Mouse (Mus musculus): Measurements from ENCODE around the gene Tex33. TPM values are rescaled to one million over a fixed set of nuclear protein-coding genes. Genes with fewer than 3 reads are reported as not detected.

The Tex33 gene
- polyA plus RNA-seq, 1 experiment from 2014 or later, result not detected

GRCm38 (mm10) chr15:78372796-78373195, 22.9 kb downstream of the Tex33 start:
- H3K4me3 ChIP-seq (ENCODE audit: low read depth, low read length), result no peak overlapping the region
- H3K4me1 ChIP-seq (ENCODE audit: control insufficient read depth, insufficient read depth, low read length), result no peaks in the 10 kb centered on the region
- H3K9me3 ChIP-seq (ENCODE audit: control insufficient read depth, low read length), result no peaks in the 10 kb centered on the region
- H3K27ac ChIP-seq (ENCODE audit: low read depth, low read length), result no peak overlapping the region
- WGBS, result 81% methylated on average over 3 of the region's 3 CpGs
- H3K9ac ChIP-seq (replicated peaks; ENCODE audit: low read depth, low read length), result no peak overlapping the region
- no peaks in the 10 kb centered on the region for H3K36me3 ChIP-seq (ENCODE audit: control insufficient read depth, insufficient read depth, low read length)
- no peak overlapping the region for H3K4me2 ChIP-seq (ENCODE audit: low read depth, low read length)
- no peak for ATAC-seq (ENCODE audit: low read depth)
- H3K27me3 ChIP-seq (ENCODE audit: control insufficient read depth, insufficient read depth, low read length), result no peaks in the 10 kb centered on the region

- no peaks in the 10 kb centered on the region for H3K36me3 ChIP-seq (ENCODE audit: control insufficient read depth, insufficient read depth, low read length)
- H3K4me3 ChIP-seq (ENCODE audit: low read depth, low read length), result no peak overlapping the region
- H3K9me3 ChIP-seq (ENCODE audit: control insufficient read depth, low read length), result no peaks in the 10 kb centered on the region
- H3K27me3 ChIP-seq (ENCODE audit: control insufficient read depth, insufficient read depth, low read length), result no peaks in the 10 kb centered on the region
- no peak for ATAC-seq (ENCODE audit: low read depth)
- H3K4me1 ChIP-seq (ENCODE audit: control insufficient read depth, insufficient read depth, low read length), result no peaks in the 10 kb centered on the region
- H3K9ac ChIP-seq (replicated peaks; ENCODE audit: low read depth, low read length), result no peak overlapping the region
- H3K4me2 ChIP-seq (ENCODE audit: low read depth, low read length), result no peak overlapping the region
- no peak overlapping the region for H3K27ac ChIP-seq (ENCODE audit: low read depth, low read length)
- 63% methylated on average over 1 of the region's 1 CpGs for WGBS
Observed at GRCm38 (mm10) chr15:78369641-78370040, 26.1 kb downstream of the Tex33 start.

GRCm38 (mm10) chr15:78368926-78369346, 26.8 kb downstream of the Tex33 start:
- Histone ChIP-seq H3K9me3 (ENCODE audit: control insufficient read depth, low read length) (no peaks in the 10 kb centered on the region), H3K4me3 (ENCODE audit: low read depth, low read length) (no peak overlapping the region), H3K36me3 (ENCODE audit: control insufficient read depth, insufficient read depth, low read length) (no peaks in the 10 kb centered on the region), H3K9ac (replicated peaks; ENCODE audit: low read depth, low read length) (no peak overlapping the region), H3K27me3 (ENCODE audit: control insufficient read depth, insufficient read depth, low read length) (no peaks in the 10 kb centered on the region), H3K27ac (ENCODE audit: low read depth, low read length) (no peak overlapping the region), H3K4me2 (ENCODE audit: low read depth, low read length) (no peak overlapping the region), H3K4me1 (ENCODE audit: control insufficient read depth, insufficient read depth, low read length) (no peaks in the 10 kb centered on the region)
- WGBS, result 14% methylated on average over 8 of the region's 8 CpGs
- ATAC-seq (ENCODE audit: low read depth), result no peak

- Histone ChIP-seq H3K27ac (ENCODE audit: low read depth, low read length) (no peak overlapping the region), H3K36me3 (ENCODE audit: control insufficient read depth, insufficient read depth, low read length) (no peaks in the 10 kb centered on the region), H3K4me1 (ENCODE audit: control insufficient read depth, insufficient read depth, low read length) (no peaks in the 10 kb centered on the region), H3K4me2 (ENCODE audit: low read depth, low read length) (no peak overlapping the region), H3K9me3 (ENCODE audit: control insufficient read depth, low read length) (no peaks in the 10 kb centered on the region), H3K4me3 (ENCODE audit: low read depth, low read length) (no peak overlapping the region), H3K27me3 (ENCODE audit: control insufficient read depth, insufficient read depth, low read length) (no peaks in the 10 kb centered on the region), H3K9ac (replicated peaks; ENCODE audit: low read depth, low read length) (no peak overlapping the region)
- 72% methylated on average over 3 of the region's 3 CpGs for WGBS
- ATAC-seq (ENCODE audit: low read depth), result no peak
Observed at GRCm38 (mm10) chr15:78367811-78368210, 27.9 kb downstream of the Tex33 start.

- Histone ChIP-seq H3K4me3 (ENCODE audit: low read depth, low read length) (no peak overlapping the region), H3K27me3 (ENCODE audit: control insufficient read depth, insufficient read depth, low read length) (no peaks in the 10 kb centered on the region), H3K27ac (ENCODE audit: low read depth, low read length) (no peak overlapping the region), H3K4me2 (ENCODE audit: low read depth, low read length) (no peak overlapping the region), H3K9me3 (ENCODE audit: control insufficient read depth, low read length) (no peaks in the 10 kb centered on the region), H3K4me1 (ENCODE audit: control insufficient read depth, insufficient read depth, low read length) (no peaks in the 10 kb centered on the region), H3K36me3 (ENCODE audit: control insufficient read depth, insufficient read depth, low read length) (no peaks in the 10 kb centered on the region), H3K9ac (replicated peaks; ENCODE audit: low read depth, low read length) (no peak overlapping the region)
- no peak for ATAC-seq (ENCODE audit: low read depth)
- 75% methylated on average over 8 of the region's 8 CpGs for WGBS
Observed at GRCm38 (mm10) chr15:78366875-78367274, 28.8 kb downstream of the Tex33 start.

GRCm38 (mm10) chr15:78365916-78366315, 29.8 kb downstream of the Tex33 start:
- no peak for ATAC-seq (ENCODE audit: low read depth)
- WGBS, result 42% methylated on average over 2 of the region's 2 CpGs
- Histone ChIP-seq H3K4me3 (ENCODE audit: low read depth, low read length) (no peak overlapping the region), H3K9me3 (ENCODE audit: control insufficient read depth, low read length) (no peaks in the 10 kb centered on the region), H3K4me1 (ENCODE audit: control insufficient read depth, insufficient read depth, low read length) (no peaks in the 10 kb centered on the region), H3K27me3 (ENCODE audit: control insufficient read depth, insufficient read depth, low read length) (no peaks in the 10 kb centered on the region), H3K27ac (ENCODE audit: low read depth, low read length) (no peak overlapping the region), H3K36me3 (ENCODE audit: control insufficient read depth, insufficient read depth, low read length) (no peaks in the 10 kb centered on the region), H3K4me2 (ENCODE audit: low read depth, low read length) (no peak overlapping the region), H3K9ac (replicated peaks; ENCODE audit: low read depth, low read length) (no peak overlapping the region)

GRCm38 (mm10) chr15:78355548-78355947, 40.2 kb downstream of the Tex33 start:
- 92% methylated on average over 5 of the region's 5 CpGs for whole genome bisulfite sequencing
- Histone ChIP-seq H3K4me2 (ENCODE audit: low read depth, low read length) (no peak overlapping the region), H3K9ac (replicated peaks; ENCODE audit: low read depth, low read length) (no peak overlapping the region), H3K9me3 (ENCODE audit: control insufficient read depth, low read length) (no peaks in the 10 kb centered on the region), H3K4me3 (ENCODE audit: low read depth, low read length) (no peak overlapping the region), H3K4me1 (ENCODE audit: control insufficient read depth, insufficient read depth, low read length) (no peaks in the 10 kb centered on the region), H3K36me3 (ENCODE audit: control insufficient read depth, insufficient read depth, low read length) (no peaks in the 10 kb centered on the region), H3K27ac (ENCODE audit: low read depth, low read length) (no peak overlapping the region), H3K27me3 (ENCODE audit: control insufficient read depth, insufficient read depth, low read length) (no peaks in the 10 kb centered on the region)
- no peak for ATAC-seq (ENCODE audit: low read depth)

- 0% methylated on average over 1 of the region's 1 CpGs for WGBS
- Histone ChIP-seq H3K4me1 (ENCODE audit: control insufficient read depth, insufficient read depth, low read length) (no peaks in the 10 kb centered on the region), H3K9ac (replicated peaks; ENCODE audit: low read depth, low read length) (no peak overlapping the region), H3K36me3 (ENCODE audit: control insufficient read depth, insufficient read depth, low read length) (no peaks in the 10 kb centered on the region), H3K27ac (ENCODE audit: low read depth, low read length) (no peak overlapping the region), H3K4me3 (ENCODE audit: low read depth, low read length) (no peak overlapping the region), H3K9me3 (ENCODE audit: control insufficient read depth, low read length) (no peaks in the 10 kb centered on the region), H3K27me3 (ENCODE audit: control insufficient read depth, insufficient read depth, low read length) (no peaks in the 10 kb centered on the region), H3K4me2 (ENCODE audit: low read depth, low read length) (no peak overlapping the region)
- ATAC-seq (ENCODE audit: low read depth), result no peak
Observed at GRCm38 (mm10) chr15:78354958-78355357, 40.8 kb downstream of the Tex33 start.

- WGBS, result 74% methylated on average over 3 of the region's 3 CpGs
- no peaks in the 10 kb centered on the region for H3K27me3 ChIP-seq (ENCODE audit: control insufficient read depth, insufficient read depth, low read length)
- no peak overlapping the region for H3K27ac ChIP-seq (ENCODE audit: low read depth, low read length)
- H3K4me1 ChIP-seq (ENCODE audit: control insufficient read depth, insufficient read depth, low read length), result no peaks in the 10 kb centered on the region
- H3K9ac ChIP-seq (replicated peaks; ENCODE audit: low read depth, low read length), result no peak overlapping the region
- no peaks in the 10 kb centered on the region for H3K9me3 ChIP-seq (ENCODE audit: control insufficient read depth, low read length)
- no peak overlapping the region for H3K4me2 ChIP-seq (ENCODE audit: low read depth, low read length)
- no peak overlapping the region for H3K4me3 ChIP-seq (ENCODE audit: low read depth, low read length)
- no peak for ATAC-seq (ENCODE audit: low read depth)
- no peaks in the 10 kb centered on the region for H3K36me3 ChIP-seq (ENCODE audit: control insufficient read depth, insufficient read depth, low read length)
Observed at GRCm38 (mm10) chr15:78351586-78352165, 44.0 kb downstream of the Tex33 start.
